Mouse (Mus musculus): ENCODE data around the gene Tmem199. TPM values are rescaled to one million over a fixed set of nuclear protein-coding genes. Genes with fewer than 3 reads are reported as not detected.
"Not testable (repeated sequence)": the region's sequence is repeated elsewhere in the genome, so short reads cannot be mapped to it uniquely, and the experiment has no call there.

The Tmem199 gene
- polyA plus RNA-seq, 1 experiment from 2014 or later = 73.7 TPM

GRCm38 (mm10) chr11:78540358-78540757, 28.4 kb upstream of the Tmem199 start:
- Histone ChIP-seq H3K4me3 (no peak overlapping the region), H3K4me1 (peaks cover 14% of the 10 kb centered on the region), H3K36me3 (peaks cover 68% of the 10 kb centered on the region), H3K27ac (no peak overlapping the region), H3K9me3 (replicated peaks) (no peaks in the 10 kb centered on the region), H3K27me3 (ENCODE audit: low read depth, poor library complexity, severe bottlenecking) (no peaks in the 10 kb centered on the region)
- DNase-seq (ENCODE audit: low spot score) = no peak
- WGBS = 80% methylated on average over 3 of the region's 3 CpGs

GRCm38 (mm10) chr11:78536690-78537084, 24.7 kb upstream of the Tmem199 start:
- H3K36me3 ChIP-seq = peaks cover 46% of the 10 kb centered on the region
- peak overlapping the region; percentile 91 for H3K27ac ChIP-seq
- H3K27me3 ChIP-seq (ENCODE audit: low read depth, poor library complexity, severe bottlenecking) = no peaks in the 10 kb centered on the region
- H3K4me1 ChIP-seq = peaks cover 24% of the 10 kb centered on the region
- WGBS = 5% methylated on average over 14 of the region's 14 CpGs
- peak overlapping the region; percentile 92 for H3K4me3 ChIP-seq
- no peaks in the 10 kb centered on the region for H3K9me3 ChIP-seq (replicated peaks)
- no peak for DNase-seq (ENCODE audit: low spot score)

GRCm38 (mm10) chr11:78536080-78536689, 24.2 kb upstream of the Tmem199 start, which contains the start of the genes Tnfaip1 and Ift20:
Gene Tnfaip1, minus strand, starts transcription at chr11:78536332.
Gene Ift20, plus strand, starts transcription at chr11:78536361.
- DNase-seq (ENCODE audit: low spot score) = peak; percentile 94
- Histone ChIP-seq H3K4me1 (peaks cover 24% of the 10 kb centered on the region), H3K9me3 (replicated peaks) (no peaks in the 10 kb centered on the region), H3K4me3 (peak within 1 kb of the TSS; percentile 92), H3K36me3 (peaks cover 45% of the 10 kb centered on the region), H3K27me3 (ENCODE audit: low read depth, poor library complexity, severe bottlenecking) (no peaks in the 10 kb centered on the region), H3K27ac (peak within 1 kb of the TSS; percentile 91)
- WGBS = under 1% methylated on average over 52 of the region's 52 CpGs

GRCm38 (mm10) chr11:78535376-78536079, 23.6 kb upstream of the Tmem199 start:
- Histone ChIP-seq H3K9me3 (replicated peaks) (no peaks in the 10 kb centered on the region), H3K27ac (peak overlapping the region; percentile 91), H3K4me1 (peaks cover 24% of the 10 kb centered on the region), H3K4me3 (peak overlapping the region; percentile 92), H3K36me3 (peaks cover 45% of the 10 kb centered on the region), H3K27me3 (ENCODE audit: low read depth, poor library complexity, severe bottlenecking) (no peaks in the 10 kb centered on the region)
- WGBS = under 1% methylated on average over 23 of the region's 23 CpGs
- no peak for DNase-seq (ENCODE audit: low spot score)

- H3K36me3 ChIP-seq = peaks cover 45% of the 10 kb centered on the region
- peak overlapping the region; percentile 92 for H3K4me3 ChIP-seq
- no peak overlapping the region for H3K27ac ChIP-seq
- no peak for DNase-seq (ENCODE audit: low spot score)
- H3K4me1 ChIP-seq = peaks cover 24% of the 10 kb centered on the region
- no peaks in the 10 kb centered on the region for H3K27me3 ChIP-seq (ENCODE audit: low read depth, poor library complexity, severe bottlenecking)
- no peaks in the 10 kb centered on the region for H3K9me3 ChIP-seq (replicated peaks)
- WGBS = 93% methylated on average over 4 of the region's 4 CpGs
These were observed 22.5 kb upstream of the Tmem199 start for GRCm38 (mm10) chr11:78534516-78534915.

- 92% methylated on average over 10 of the region's 10 CpGs for WGBS
- H3K27ac ChIP-seq = not testable (repeated sequence)
- H3K36me3 ChIP-seq = peaks cover 63% of the 10 kb centered on the region
These were observed 19.5 kb upstream of the Tmem199 start for GRCm38 (mm10) chr11:78531515-78531914.

GRCm38 (mm10) chr11:78531046-78531445, 19.1 kb upstream of the Tmem199 start:
- peaks cover 67% of the 10 kb centered on the region for H3K36me3 ChIP-seq
- DNase-seq (ENCODE audit: low spot score) = no peak
- 88% methylated on average over 6 of the region's 6 CpGs for WGBS
- no peak overlapping the region for H3K27ac ChIP-seq
- no peak overlapping the region for H3K4me3 ChIP-seq
- H3K27me3 ChIP-seq (ENCODE audit: low read depth, poor library complexity, severe bottlenecking) = no peaks in the 10 kb centered on the region
- H3K4me1 ChIP-seq = peaks cover 11% of the 10 kb centered on the region
- no peaks in the 10 kb centered on the region for H3K9me3 ChIP-seq (replicated peaks)

More at GRCm38 (mm10) chr11:78531515-78531914, 19.5 kb upstream of the Tmem199 start:
- DNase-seq (ENCODE audit: low spot score); H3K4me3 ChIP-seq; H3K9me3 ChIP-seq (replicated peaks); H3K27me3 ChIP-seq (ENCODE audit: low read depth, poor library complexity, severe bottlenecking): not testable (repeated sequence)
- H3K4me1 ChIP-seq = peaks cover 11% of the 10 kb centered on the region

- Histone ChIP-seq H3K4me3 (no peak overlapping the region), H3K4me1 (peaks cover 7% of the 10 kb centered on the region), H3K27ac (no peak overlapping the region), H3K9me3 (replicated peaks) (no peaks in the 10 kb centered on the region), H3K27me3 (ENCODE audit: low read depth, poor library complexity, severe bottlenecking) (no peaks in the 10 kb centered on the region), H3K36me3 (peaks cover 78% of the 10 kb centered on the region)
- 90% methylated on average over 12 of the region's 12 CpGs for WGBS
- DNase-seq (ENCODE audit: low spot score) = no peak
These were observed 18.0 kb upstream of the Tmem199 start for GRCm38 (mm10) chr11:78530001-78530400.

GRCm38 (mm10) chr11:78528714-78529113, 16.7 kb upstream of the Tmem199 start:
- H3K4me1 ChIP-seq = no peaks in the 10 kb centered on the region
- peaks cover 87% of the 10 kb centered on the region for H3K36me3 ChIP-seq
- whole genome bisulfite sequencing = 89% methylated on average over 9 of the region's 9 CpGs
- DNase-seq (ENCODE audit: low spot score) = no peak
- H3K9me3 ChIP-seq (replicated peaks) = no peaks in the 10 kb centered on the region
- H3K27ac ChIP-seq = no peak overlapping the region
- H3K27me3 ChIP-seq (ENCODE audit: low read depth, poor library complexity, severe bottlenecking) = no peaks in the 10 kb centered on the region
- H3K4me3 ChIP-seq = no peak overlapping the region

GRCm38 (mm10) chr11:78524838-78525237, 12.9 kb upstream of the Tmem199 start:
- no peak overlapping the region for H3K4me3 ChIP-seq
- no peak for DNase-seq (ENCODE audit: low spot score)
- WGBS = 90% methylated on average over 2 of the region's 2 CpGs
- H3K27me3 ChIP-seq (ENCODE audit: low read depth, poor library complexity, severe bottlenecking) = no peaks in the 10 kb centered on the region
- no peaks in the 10 kb centered on the region for H3K4me1 ChIP-seq
- H3K36me3 ChIP-seq = peaks cover 100% of the 10 kb centered on the region
- H3K9me3 ChIP-seq (replicated peaks) = no peaks in the 10 kb centered on the region
- no peak overlapping the region for H3K27ac ChIP-seq

- Histone ChIP-seq H3K4me1 (no peaks in the 10 kb centered on the region), H3K9me3 (replicated peaks) (no peaks in the 10 kb centered on the region), H3K36me3 (peaks cover 99% of the 10 kb centered on the region), H3K27me3 (ENCODE audit: low read depth, poor library complexity, severe bottlenecking) (no peaks in the 10 kb centered on the region), H3K4me3 (no peak overlapping the region), H3K27ac (no peak overlapping the region)
- no peak for DNase-seq (ENCODE audit: low spot score)
- WGBS = 86% methylated on average over 9 of the region's 9 CpGs
These were observed 11.4 kb upstream of the Tmem199 start for GRCm38 (mm10) chr11:78523241-78523955.

GRCm38 (mm10) chr11:78522481-78522997, 10.6 kb upstream of the Tmem199 start:
- 96% methylated on average over 1 of the region's 1 CpGs for whole genome bisulfite sequencing
- Histone ChIP-seq H3K9me3 (replicated peaks) (no peaks in the 10 kb centered on the region), H3K27ac (no peak overlapping the region), H3K4me3 (no peak overlapping the region), H3K4me1 (no peaks in the 10 kb centered on the region), H3K36me3 (peaks cover 99% of the 10 kb centered on the region), H3K27me3 (ENCODE audit: low read depth, poor library complexity, severe bottlenecking) (no peaks in the 10 kb centered on the region)
- no peak for DNase-seq (ENCODE audit: low spot score)

GRCm38 (mm10) chr11:78521880-78522279, 9.9 kb upstream of the Tmem199 start:
- H3K27me3 ChIP-seq (ENCODE audit: low read depth, poor library complexity, severe bottlenecking) = no peaks in the 10 kb centered on the region
- H3K27ac ChIP-seq = no peak overlapping the region
- H3K4me1 ChIP-seq = no peaks in the 10 kb centered on the region
- no peaks in the 10 kb centered on the region for H3K9me3 ChIP-seq (replicated peaks)
- DNase-seq (ENCODE audit: low spot score) = no peak
- peaks cover 96% of the 10 kb centered on the region for H3K36me3 ChIP-seq
- H3K4me3 ChIP-seq = no peak overlapping the region
- 97% methylated on average over 3 of the region's 3 CpGs for WGBS
